Mouse (Mus musculus) small intestine, adult 2 months (tissue): ENCODE measurements around the gene Tulp2.

Source experiments
- CTCF ChIP-seq: fragments of 200-500 bp; IDR thresholded peaks from 2 replicates; pipeline ENCODE4 v1.5.1; 2012; ENCODE audit warnings: low read depth, mild to moderate bottlenecking, control low read depth, inconsistent platforms, low read length, moderate library complexity, mixed read lengths; ENCODE audit not compliant: insufficient replicate concordance, insufficient read length; ENCODE audit errors: extremely low read depth
- POLR2A ChIP-seq: fragments of 200-500 bp; IDR thresholded peaks from 2 replicates; pipeline ENCODE4 v1.6.1; 2012; ENCODE audit warnings: low read depth, mild to moderate bottlenecking, control low read depth, inconsistent platforms, low read length, moderate library complexity

- TF ChIP-seq POLR2A (no peak), CTCF (no peak)
Observed at GRCm38 (mm10) chr7:45535676-45536075, 54.0 kb downstream of the Tulp2 start.
